Mouse (Mus musculus) stomach, postnatal 0 days (tissue): ENCODE results near the gene Ldlrap1.

Source experiments
- CTCF ChIP-seq: IDR thresholded peaks from 2 replicates; pipeline ENCODE4 v1.5.1; 2016; ENCODE audit warnings: antibody characterized with exemption, low read depth, mild to moderate bottlenecking, moderate library complexity
- EP300 ChIP-seq: optimal IDR thresholded peaks from 2 replicates; pipeline ENCODE3; 2016; ENCODE audit warnings: antibody characterized with exemption

- TF ChIP-seq CTCF (no peak), EP300 (no peak)
These were observed 14.9 kb downstream of the Ldlrap1 start for GRCm38 (mm10) chr4:134752911-134753426.
